ENCODE assay signal across 18 mouse cellular contexts in genomic region chr6:131403036-131403435, GRCm38 (mm10). TPM values are rescaled to one million over a fixed set of nuclear protein-coding genes. Genes with fewer than 3 reads are reported as not detected.
DNase-seq lines count a peak whose midpoint lies in the region; ATAC-seq and TF ChIP-seq lines count a peak whose summit lies in the region.
"Had no signal": no experiment of that assay in that cellular context is flagged by ENCODE, and none has a peak within 500 bp of the region (broad histone marks: within the 10 kb centered on the region; RNA-seq: fewer than 3 reads in every experiment).

No protein-coding gene starts in this region.

- no peaks in the 10 kb centered on the region for H3K9me3 ChIP-seq in lung, embryonic 14.5 days (ENCODE audit: low read depth, low read length)
- no peaks in the 10 kb centered on the region for H3K9me3 ChIP-seq in embryonic facial prominence, embryonic 15.5 days (replicated peaks)
- no peaks in the 10 kb centered on the region for H3K9me3 ChIP-seq in intestine, postnatal 0 days (ENCODE audit: control insufficient read depth)
- H3K9me3 ChIP-seq: hindbrain, embryonic 10.5 days had no signal

- DNase-seq in heart, adult 11 months = peak; percentile 70
- DNase-seq in heart, adult 9 months (ENCODE audit: low spot score in 2 of 2) = no peak
- peak; percentile 52 for DNase-seq in lung, embryonic 14.5 days
- no peak for DNase-seq in lung, postnatal 4 days
- DNase-seq in urinary bladder, postnatal 36 days (ENCODE audit: low spot score in 2 of 2) = no peak
- DNase-seq: adrenal gland, adult 2 months; cerebellum, adult 2 months; heart, adult 2 months; kidney, adult 8-10 months; lung, adult 18-20 months; lung, postnatal 36 days; retina, postnatal 1 day; thymus, postnatal 14 days had no signal

- WGBS in lung, embryonic 14.5 days = 38% methylated on average over 2 of the region's 2 CpGs
- WGBS in embryonic facial prominence, embryonic 15.5 days = 60% methylated on average over 2 of the region's 2 CpGs
- WGBS in intestine, postnatal 0 days = 21% methylated on average over 2 of the region's 2 CpGs

- H3K36me3 ChIP-seq in lung, embryonic 14.5 days (ENCODE audit: insufficient read depth) = no peaks in the 10 kb centered on the region
- no peaks in the 10 kb centered on the region for H3K36me3 ChIP-seq in embryonic facial prominence, embryonic 15.5 days
- H3K36me3 ChIP-seq in intestine, postnatal 0 days (ENCODE audit: control insufficient read depth, insufficient read depth) = no peaks in the 10 kb centered on the region
- H3K36me3 ChIP-seq: hindbrain, embryonic 10.5 days had no signal

- TF ChIP-seq CTCF in lung, embryonic 14.5 days (IDR thresholded peaks at IDR 0.05; ENCODE audit: low read depth) = no peak
- no peak for TF ChIP-seq CTCF in intestine, postnatal 0 days (IDR thresholded peaks at IDR 0.05; ENCODE audit: low read depth)

- H3K4me2 ChIP-seq in lung, embryonic 14.5 days = no peak overlapping the region
- no peak overlapping the region for H3K4me2 ChIP-seq in embryonic facial prominence, embryonic 15.5 days (replicated peaks)
- H3K4me2 ChIP-seq in intestine, postnatal 0 days (replicated peaks; ENCODE audit: low read depth) = no peak overlapping the region
- H3K4me2 ChIP-seq: midbrain, embryonic 11.5 days had no signal

- no peak overlapping the region for H3K9ac ChIP-seq in lung, embryonic 14.5 days
- H3K9ac ChIP-seq in embryonic facial prominence, embryonic 15.5 days = no peak overlapping the region
- no peak overlapping the region for H3K9ac ChIP-seq in intestine, postnatal 0 days (ENCODE audit: low read depth, low read length)

- no peak overlapping the region for H3K4me3 ChIP-seq in lung, embryonic 14.5 days (ENCODE audit: low read depth, low read length)
- H3K4me3 ChIP-seq in embryonic facial prominence, embryonic 15.5 days (replicated peaks) = no peak overlapping the region
- no peak overlapping the region for H3K4me3 ChIP-seq in intestine, postnatal 0 days (ENCODE audit: low read depth, low read length)
- H3K4me3 ChIP-seq: heart, adult 2 months; hindbrain, embryonic 10.5 days had no signal

- ATAC-seq in lung, embryonic 14.5 days (ENCODE audit: insufficient read depth) = no peak
- no peak for ATAC-seq in embryonic facial prominence, embryonic 15.5 days (ENCODE audit: insufficient number of reproducible peaks, low FRiP score, low TSS enrichment, low read depth)
- peak; percentile 43; the same call in 1 of the 2 replicates for ATAC-seq in intestine, postnatal 0 days

- H3K4me1 ChIP-seq in lung, embryonic 14.5 days (ENCODE audit: insufficient read depth) = no peaks in the 10 kb centered on the region
- H3K4me1 ChIP-seq in embryonic facial prominence, embryonic 15.5 days = no peaks in the 10 kb centered on the region
- no peaks in the 10 kb centered on the region for H3K4me1 ChIP-seq in intestine, postnatal 0 days (replicated peaks; ENCODE audit: control insufficient read depth, insufficient read depth, low read length)

- no peaks in the 10 kb centered on the region for H3K27me3 ChIP-seq in lung, embryonic 14.5 days (ENCODE audit: insufficient read depth, low read length)
- no peaks in the 10 kb centered on the region for H3K27me3 ChIP-seq in embryonic facial prominence, embryonic 15.5 days
- no peaks in the 10 kb centered on the region for H3K27me3 ChIP-seq in intestine, postnatal 0 days (replicated peaks; ENCODE audit: control insufficient read depth, insufficient read depth, low read length)

- H3K27ac ChIP-seq in lung, embryonic 14.5 days (ENCODE audit: low read depth) = no peak overlapping the region
- H3K27ac ChIP-seq in embryonic facial prominence, embryonic 15.5 days (replicated peaks) = 0 out of 2 replicates have a peak overlapping the region, but pooled peaks have one; percentile 2
- no peak overlapping the region for H3K27ac ChIP-seq in intestine, postnatal 0 days (ENCODE audit: low read depth, low read length)
- H3K27ac ChIP-seq: heart, adult 2 months; hindbrain, embryonic 10.5 days had no signal

RNA-seq across cellular contexts. Expression of gene Ybx3, which starts 14.8 kb away (rescaled TPM):
- 59.1 and 65.1 TPM in 2 replicates for polyA plus RNA-seq in lung, embryonic 14.5 days (2014; fragmentation: Nextera tagmentation; extraction: Ambion mirVana)
- polyA plus RNA-seq in embryonic facial prominence, embryonic 15.5 days (2015; fragmentation: Nextera tagmentation; extraction: Ambion mirVana) = 58.9 and 81.4 TPM in 2 replicates
- polyA plus RNA-seq in intestine, postnatal 0 days (2015; fragmentation: Nextera tagmentation; extraction: Ambion mirVana) = 33.9 and 39.9 TPM in 2 replicates

RNA-seq across cellular contexts. Expression of gene Styk1, which starts 49.6 kb away (rescaled TPM):
- polyA plus RNA-seq in lung, embryonic 14.5 days (2014; fragmentation: Nextera tagmentation; extraction: Ambion mirVana) = 1.5 and 1.7 TPM in 2 replicates
- polyA plus RNA-seq in embryonic facial prominence, embryonic 15.5 days (2015; fragmentation: Nextera tagmentation; extraction: Ambion mirVana) = 0.64 and 0.73 TPM in 2 replicates
- 14.1 and 14.9 TPM in 2 replicates for polyA plus RNA-seq in intestine, postnatal 0 days (2015; fragmentation: Nextera tagmentation; extraction: Ambion mirVana)
- polyA plus RNA-seq: adrenal gland, adult 2 months; liver, adult 2 months had no signal

Comparison
In these comparisons a context has a peak if more than half of its experiments do, and no peak if none do; other contexts are left out.
1. DNase-seq: peak in heart, adult 11 months (single experiment) and lung, embryonic 14.5 days (single experiment); none in heart, adult 9 months (0 of 2), lung, postnatal 4 days (0 of 2) and urinary bladder, postnatal 36 days (0 of 2).